Mouse (Mus musculus) left cerebral cortex, adult 9 months (tissue): Measurements from ENCODE around the gene Adamts7.

Experiments used
- DNase-seq, 2 experiments: peaks; one replicate each; pipeline ENCODE4 v3.0.0; 2022; ENCODE audit warnings: low spot score in 2 of 2

The Adamts7 gene

DNA sequence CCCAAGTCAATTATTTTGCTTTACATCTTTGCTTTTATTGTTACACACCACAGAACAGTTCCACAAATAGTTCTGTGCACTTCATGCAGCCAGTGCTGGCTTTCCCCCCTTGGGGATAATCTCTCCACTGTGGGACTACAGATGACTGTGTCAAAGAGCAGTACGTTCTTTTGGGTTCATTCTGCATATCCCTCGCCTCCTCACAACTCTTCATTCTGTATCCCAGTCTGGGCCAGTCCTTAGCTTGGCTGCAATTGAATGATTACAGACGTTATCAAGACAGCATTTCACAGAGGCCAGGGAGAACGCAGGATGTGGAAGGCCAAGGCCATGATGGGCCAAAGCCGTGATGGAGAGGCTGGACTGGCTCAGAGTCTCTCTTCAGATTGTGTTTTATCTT, 16.0 kb upstream of the Adamts7 start:
- no peak for DNase-seq

DNA sequence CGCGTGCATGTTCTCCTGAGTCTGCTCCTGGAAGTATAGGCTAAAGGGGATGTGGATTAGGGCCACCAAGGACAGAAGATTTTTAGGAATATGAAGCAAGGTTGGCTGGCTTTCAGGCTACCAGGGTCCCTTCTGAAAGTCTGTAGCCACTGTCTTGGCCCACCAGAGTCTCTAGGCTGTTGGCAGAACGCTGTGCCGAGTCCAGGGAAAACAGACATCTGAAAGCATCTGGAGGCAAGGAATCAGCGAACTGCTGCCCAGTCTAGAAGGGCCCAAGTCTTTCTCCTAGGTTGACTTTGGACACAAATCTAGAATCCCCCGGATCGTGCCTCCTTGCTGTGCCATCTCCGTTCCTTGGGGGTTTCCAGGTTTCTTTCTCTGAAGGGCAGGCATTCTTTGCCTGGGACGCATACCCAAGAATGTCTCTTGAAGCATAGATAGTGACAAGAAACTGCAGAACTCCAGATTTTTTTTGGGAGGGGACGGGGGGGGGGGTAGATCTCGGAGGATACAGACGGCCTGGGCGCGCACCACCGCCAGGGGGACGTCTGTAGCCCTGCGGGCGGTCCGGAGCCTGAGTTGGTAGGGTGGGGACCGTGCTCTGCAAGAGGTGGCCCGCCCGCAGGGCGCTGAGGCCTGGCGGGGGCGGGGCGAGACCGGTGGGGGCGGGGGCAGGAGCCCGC, 485 bp upstream of the Adamts7 start:
- no peak for DNase-seq

DNA sequence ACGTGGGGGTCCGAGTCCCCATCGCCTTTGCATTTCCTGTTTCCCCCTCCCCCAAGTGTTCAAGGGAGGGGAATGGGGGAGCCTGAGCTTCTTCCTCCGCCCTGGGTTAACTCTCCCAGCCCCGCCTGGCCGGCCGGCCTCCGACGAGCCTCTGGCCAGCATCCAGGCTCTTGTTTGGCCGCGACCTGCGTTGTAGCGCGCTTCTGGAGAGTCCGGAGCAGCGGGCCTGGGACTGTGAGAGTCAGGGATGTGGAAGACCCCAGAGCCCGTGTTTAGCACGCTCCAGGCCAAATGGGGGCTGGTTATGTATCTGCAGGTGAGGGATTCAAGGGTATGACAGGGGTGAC, 853 bp downstream of the Adamts7 start:
- no peak for DNase-seq

DNA sequence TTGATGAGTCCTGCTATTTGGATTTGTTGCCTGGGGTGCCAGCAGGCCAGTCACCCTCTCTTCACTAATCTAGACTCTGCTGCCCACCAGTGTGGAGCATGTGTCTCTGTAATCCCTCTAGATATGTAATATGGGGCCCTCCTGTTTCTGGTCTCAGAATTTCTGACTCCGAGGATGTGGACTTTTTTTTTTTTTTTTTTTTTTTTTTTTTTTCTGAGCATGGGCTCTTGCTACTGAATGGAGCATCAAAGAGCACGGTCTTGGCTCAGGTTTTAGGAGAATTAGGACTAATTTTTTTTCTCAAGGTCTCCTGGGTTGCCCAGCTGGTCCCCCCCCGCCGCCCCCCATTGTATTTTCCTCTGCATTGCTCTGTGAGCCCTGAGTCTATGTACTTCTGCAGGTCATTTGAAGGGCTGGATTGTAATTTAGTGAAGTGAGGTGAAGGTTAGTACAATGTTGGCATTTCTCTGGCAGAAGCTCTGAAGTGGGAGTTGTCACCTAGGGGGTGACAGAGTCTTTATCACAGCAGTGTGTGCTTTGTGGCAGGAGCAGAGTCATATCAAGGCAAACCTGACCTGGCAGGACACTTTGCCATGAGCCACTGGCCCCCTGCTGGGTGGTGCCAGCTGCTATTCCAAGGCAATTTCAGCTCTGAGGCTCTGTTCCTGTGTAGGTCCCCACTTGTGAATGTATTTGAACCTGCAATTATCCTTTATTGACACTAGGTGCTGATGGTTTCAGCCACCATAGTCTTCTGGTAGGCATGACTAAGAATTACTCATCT, 2.0 kb downstream of the Adamts7 start:
- no peak for DNase-seq

DNA sequence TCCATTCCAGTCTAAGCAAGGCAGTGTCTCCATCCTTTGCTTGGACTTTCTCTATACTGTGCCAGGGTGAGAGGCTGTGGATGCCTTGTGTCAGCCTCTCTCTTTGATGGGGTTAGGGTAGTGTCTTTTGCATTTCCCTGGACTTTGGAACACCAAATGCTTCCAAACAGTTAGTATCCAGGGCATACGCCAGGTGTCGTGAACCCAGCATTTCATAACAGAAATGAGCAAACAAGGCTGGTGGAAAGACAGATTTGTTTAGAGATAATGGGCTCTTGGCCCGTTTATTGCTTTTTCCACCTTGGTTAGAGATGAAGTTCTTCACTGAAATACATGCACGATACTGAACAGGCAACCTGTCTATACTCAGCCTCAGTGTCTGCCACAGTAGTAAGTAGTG, 2.7 kb downstream of the Adamts7 start:
- DNase-seq, result no peak

DNA sequence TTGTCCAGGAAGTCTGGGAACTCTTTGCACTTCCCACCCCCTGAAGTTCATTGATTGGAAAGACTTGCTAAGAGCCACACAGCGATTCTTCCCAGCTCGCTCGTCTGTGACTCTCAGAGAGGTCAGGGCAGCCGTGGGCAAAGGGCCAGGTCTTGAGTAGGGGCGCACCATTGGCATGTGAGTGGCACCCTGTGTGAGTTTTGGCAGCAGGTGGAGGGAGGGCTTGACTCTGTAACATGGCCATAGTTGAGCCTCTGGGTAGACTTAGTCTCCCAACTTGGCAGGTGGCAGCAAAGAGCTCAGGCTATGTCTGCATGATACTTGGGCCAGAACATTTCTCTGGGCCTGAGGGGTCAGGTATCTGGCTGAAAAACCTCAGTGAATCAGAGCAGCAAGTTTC, 3.7 kb downstream of the Adamts7 start:
- DNase-seq, result no peak

DNA sequence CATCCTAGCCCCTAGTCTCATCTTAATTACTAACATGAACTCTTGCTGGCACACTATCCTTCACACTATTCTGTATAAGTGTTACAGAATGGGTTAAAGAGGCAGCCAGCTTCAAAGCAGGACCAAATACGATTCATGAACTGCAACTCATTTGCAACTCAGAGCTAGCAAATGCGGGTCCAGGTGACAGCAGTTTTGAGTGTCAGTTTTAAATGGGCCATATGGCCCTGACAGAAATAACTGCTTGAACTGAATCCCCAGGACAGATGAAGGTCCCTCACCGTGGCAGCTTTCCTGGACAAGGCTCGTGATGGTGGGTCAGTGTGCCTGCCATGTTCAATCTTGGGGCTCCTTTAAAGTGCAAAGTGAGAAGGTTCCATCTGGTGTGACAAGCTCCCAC, 7.1 kb downstream of the Adamts7 start:
- DNase-seq, result no peak

DNA sequence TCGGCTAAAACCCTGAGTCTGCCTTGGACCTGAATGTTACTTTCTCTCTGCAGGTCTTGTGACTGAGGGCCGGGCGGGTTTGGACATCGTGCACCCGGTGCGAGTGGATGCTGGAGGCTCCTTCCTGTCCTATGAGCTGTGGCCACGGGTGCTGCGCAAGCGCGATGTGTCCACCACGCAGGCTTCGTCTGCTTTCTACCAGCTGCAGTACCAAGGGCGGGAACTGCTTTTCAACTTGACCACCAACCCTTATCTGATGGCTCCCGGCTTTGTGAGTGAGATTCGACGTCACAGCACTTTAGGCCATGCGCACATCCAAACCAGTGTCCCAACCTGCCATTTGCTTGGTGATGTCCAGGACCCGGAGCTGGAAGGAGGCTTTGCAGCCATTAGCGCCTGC, 8.6 kb downstream of the Adamts7 start:
- DNase-seq, result no peak

DNA sequence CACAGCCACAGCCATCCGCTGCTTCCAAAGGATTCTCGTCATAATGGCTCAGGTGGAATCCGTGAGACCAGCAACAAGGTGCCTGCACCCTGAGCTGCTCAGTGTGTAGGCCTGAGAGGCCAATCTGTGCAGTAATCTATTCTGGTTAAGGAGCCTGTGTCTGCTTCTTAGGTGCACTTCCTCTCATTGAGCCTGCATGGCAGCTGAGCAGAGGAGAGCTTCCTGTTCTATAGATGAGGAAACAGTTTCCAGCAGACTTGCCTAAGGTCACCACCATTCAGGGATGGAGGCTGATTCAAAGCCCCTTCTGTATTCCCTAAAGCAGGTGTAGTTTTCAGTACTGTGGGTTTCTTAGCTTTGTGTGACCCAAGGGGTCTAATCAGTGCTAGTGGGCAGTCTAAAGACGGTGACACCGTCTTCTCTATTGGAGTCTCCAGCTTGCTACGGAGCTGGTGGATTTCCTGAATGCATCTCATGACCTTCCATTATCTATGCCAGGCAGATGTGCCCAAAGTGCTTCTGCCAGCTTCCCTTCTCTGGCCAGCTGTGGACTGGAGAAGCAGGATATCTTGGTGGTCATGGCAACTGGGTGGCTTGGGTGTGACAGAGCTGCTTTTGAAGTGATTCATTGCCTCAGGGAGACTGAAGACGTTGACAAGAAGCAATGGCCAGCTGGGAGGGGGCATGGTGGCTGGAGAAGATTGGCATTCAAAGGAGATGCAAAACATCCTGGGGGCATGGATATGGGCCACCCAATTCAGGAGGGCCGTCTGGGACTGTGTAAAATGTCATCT, 9.9 kb downstream of the Adamts7 start:
- no peak for DNase-seq

DNA sequence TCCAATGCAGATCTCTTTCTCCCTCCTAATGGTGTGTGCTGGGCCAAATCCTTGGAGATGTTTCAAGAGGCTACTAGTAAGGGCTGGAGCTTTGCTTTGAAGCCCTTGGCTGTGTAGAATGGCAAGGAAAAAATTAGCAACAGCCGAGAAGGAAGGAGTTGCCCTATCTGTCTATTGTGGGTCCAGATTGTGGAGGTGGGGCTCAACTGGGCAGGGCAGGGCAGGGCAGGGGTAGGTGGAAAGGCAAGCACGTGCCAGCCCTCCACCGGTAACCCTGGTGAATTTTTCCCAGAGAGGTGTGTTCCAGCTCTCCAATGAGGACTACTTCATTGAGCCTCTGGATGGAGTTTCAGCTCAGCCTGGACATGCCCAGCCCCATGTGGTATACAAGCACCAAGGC, 10.5 kb downstream of the Adamts7 start:
- no peak for DNase-seq

DNA sequence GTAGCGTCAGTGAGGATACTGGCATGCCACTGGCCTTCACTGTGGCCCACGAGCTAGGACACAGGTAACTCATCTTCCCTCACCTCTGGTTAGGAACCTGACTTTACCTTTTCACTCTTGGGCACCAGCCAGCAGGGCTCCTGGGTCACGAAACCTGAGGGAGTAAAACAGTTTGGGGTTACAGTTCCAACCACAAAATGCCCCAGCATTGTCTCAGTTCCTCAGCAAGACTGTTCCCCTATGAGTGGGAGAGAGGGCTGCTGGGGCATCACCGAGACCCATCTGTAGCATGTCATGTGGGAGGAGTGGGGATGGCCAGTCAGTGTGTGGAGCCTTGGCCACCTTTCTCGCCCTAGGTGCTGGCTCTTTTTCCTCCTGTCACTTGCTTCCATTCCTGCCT, 16.5 kb downstream of the Adamts7 start:
- DNase-seq, result no peak

DNA sequence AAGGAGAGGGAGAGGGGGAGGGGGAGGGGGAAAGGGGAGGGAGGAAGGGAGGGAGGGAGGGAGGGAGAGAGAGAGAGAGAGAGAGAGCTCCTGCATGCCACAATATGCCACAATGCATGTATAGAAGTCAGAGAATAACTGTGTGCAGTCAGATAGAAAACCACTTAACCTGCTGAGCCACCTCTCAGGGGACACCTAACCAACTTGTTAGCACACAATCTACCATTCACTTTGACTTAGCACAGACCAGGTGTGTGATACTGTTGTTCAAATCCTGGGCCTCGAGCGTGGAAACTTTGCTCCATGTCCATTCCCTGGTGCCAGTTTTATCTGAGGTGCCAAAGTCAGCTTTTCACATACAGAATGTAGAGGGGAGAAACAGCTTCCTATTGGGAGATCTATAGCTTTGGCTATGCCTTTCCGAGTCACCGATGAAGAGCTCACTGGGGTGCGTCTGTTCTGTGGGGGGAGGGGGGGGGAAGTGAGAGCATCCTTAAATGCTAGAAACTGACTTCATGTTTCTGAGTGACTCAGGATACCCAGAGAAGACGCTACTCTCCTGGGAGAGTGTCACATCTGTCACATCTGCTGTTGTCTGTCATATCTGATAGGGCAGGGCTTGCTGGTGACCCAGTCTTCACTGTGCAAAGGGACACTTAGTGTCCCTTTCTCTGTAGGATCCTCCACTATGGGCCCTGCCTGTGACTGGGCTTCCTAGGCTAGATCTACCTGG, 19.0 kb downstream of the Adamts7 start:
- DNase-seq, result no peak

DNA sequence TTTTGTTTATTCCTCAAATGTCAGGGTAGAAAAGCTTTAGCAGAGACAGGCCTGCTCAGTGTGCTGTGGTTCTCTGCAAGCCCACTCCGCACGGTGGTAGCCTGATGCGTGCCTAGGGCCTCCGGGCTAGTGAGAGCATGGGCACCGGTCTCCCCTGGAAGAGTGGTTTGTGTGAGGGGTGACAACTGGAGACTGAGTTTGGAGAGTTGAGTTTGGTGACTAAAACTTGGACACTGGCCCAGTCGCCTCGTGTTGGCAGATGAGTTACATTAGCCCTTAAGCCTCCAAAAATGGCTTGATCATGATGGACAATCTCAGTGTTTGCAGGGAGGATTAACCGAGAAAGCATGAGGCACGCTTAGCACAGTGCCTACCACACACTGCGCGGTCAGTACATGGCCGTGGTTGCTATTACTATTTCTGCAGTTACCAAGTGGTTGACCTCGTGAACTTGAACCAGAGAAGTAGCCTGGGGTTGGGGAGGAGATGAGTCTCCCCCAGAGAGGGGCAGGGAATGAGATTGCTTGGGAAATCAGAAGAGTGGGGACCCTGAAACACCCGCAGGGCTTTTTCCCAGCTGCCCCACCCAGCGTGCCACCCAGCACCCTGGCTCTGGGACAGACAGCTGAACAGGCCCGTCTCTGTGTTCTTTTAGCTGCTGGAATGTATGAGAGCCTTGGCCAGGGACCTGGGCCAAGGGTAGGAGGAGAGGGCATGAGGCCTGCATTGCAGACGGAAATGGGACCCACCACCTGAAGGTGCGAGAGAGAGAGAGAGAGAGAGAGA, 20.0 kb downstream of the Adamts7 start:
- DNase-seq, result no peak

DNA sequence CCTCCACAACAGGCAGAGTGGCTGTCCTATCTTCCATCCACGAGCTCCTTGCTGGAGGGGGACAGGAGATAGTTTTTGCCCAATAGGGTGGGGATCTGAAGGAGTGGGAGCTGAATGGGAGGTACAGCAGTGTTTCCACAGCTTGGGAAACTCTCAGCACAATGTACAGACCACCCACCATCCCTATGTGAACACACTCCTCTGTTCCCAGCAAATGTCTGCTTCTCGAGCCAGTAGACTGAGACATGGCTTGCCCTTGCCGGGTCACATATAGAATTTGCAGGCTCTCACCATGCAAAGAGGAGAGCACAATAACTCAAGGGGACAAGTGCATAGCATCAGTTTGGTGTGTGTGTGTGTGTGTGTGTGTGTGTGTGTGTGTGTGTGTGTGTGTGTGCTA, 20.7 kb downstream of the Adamts7 start:
- DNase-seq, result no peak

DNA sequence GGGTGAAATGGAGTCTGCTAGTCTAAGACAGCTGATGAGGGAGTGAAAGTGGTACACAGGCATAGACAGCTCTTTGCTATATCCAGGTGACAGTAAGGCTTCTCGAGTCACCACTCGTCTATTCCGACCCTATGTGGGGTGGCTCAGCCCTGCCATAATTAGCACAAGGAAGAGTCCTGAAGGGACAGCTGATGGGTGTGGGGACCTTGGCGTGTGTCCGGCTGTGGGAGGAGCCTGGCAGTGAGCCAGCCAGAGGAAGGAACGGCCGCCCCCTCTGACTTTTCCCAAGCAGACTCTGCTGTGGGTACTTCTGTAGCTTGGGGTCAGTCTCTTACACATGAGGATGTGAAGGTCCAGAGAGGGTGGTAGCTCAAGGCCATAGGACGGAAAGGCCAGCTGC, 21.2 kb downstream of the Adamts7 start:
- DNase-seq, result no peak

DNA sequence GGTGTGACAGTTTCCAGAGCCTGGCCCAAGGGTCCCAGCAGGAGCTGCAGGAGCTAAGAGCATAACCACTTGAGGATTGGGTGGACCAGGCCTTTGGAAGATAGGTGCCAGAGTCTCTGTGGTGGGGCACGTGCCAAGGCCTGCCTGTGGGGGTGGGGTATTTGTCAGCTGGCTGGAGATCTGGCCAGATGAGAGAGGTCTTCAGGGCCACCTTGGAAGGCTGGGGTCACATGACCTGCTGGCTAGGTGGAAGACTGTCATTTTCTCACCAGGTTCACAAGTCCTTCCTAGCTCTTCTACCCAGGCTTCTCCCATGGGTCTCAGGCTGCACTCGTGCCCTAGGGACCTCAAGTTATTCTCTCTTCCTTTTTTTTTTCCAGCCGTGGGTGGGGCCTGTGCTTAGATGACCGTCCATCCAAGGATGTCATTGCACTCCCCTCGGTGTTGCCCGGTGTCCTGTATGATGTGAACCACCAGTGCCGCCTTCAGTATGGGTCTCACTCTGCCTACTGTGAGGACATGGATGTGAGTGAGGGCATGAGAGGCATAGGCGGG, 22.6 kb downstream of the Adamts7 start:
- no peak for DNase-seq

DNA sequence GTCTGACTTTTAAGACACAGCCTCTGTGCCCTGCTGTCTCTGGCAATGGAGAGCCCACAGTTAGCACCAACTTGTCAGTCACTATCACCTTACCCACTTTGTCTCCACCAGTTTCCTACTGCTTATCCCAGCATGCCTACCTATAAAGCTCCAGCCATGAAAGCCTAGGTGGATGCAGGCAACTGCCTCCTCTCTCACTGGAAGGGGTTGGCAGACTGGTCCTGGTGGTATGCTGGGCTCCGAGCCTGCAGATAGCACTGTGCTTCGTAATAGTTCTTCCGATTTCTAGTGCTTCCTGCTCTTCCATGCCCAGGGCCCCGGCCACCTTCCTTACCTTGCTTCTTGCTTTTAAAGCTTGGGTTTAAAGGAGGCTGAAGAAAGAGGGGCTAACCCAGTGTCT, 26.0 kb downstream of the Adamts7 start:
- DNase-seq, result no peak

DNA sequence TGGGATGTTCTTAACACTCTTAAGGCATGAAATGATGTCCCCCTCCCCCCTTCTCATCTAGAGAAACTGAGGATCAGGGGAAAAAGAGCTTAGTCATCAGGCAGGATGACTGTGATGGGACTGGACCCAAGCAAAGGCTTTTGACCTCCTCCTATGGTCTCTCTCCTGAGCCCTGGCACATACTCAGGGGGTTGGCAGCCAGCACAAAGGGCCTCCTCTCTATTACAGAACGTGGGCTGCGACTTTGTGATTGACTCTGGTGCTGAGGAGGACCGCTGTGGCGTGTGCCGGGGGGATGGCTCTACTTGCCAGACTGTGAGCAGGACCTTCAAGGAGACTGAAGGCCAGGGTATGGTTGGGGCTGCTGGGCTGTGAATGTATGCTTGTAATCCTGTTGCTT, 26.5 kb downstream of the Adamts7 start:
- DNase-seq, result no peak

DNA sequence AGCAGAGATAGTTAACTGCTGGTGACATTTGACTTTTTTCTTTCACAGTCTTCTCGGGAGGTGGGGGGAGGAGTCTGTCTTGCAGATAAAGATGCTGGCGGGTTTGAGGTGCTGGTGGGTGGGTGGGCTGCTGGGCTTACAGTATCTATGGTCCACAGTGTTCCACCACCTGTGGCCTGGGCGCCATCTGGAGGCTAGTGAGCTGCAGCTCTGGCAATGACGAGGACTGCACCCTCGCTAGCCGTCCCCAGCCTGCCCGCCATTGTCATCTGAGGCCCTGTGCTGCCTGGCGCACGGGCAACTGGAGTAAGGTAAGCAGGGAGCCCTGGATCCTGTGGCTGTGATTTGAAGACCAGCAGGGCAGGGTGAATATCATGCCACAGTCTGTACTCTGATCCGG, 32.1 kb downstream of the Adamts7 start:
- DNase-seq, result no peak

DNA sequence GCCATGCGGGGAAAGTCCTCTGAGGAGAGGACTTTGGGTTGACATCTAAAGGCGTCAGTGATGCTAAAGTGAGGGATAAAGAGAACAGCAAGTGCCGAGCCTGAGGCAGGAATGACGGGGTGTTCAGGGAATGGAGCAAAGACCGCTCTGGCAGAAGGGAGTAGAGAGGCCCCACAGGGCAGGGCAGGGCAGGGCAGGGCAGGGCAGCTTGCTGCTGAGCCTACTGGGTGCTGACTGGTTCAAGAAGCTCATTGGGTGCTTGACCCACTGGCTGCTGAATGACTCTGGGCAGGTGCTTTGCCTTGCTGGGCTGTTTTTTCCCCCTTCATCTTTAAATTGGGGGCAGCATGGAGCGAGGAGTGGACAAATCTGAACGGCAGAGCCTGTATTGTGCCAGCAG, 33.4 kb downstream of the Adamts7 start:
- DNase-seq, result no peak

DNA sequence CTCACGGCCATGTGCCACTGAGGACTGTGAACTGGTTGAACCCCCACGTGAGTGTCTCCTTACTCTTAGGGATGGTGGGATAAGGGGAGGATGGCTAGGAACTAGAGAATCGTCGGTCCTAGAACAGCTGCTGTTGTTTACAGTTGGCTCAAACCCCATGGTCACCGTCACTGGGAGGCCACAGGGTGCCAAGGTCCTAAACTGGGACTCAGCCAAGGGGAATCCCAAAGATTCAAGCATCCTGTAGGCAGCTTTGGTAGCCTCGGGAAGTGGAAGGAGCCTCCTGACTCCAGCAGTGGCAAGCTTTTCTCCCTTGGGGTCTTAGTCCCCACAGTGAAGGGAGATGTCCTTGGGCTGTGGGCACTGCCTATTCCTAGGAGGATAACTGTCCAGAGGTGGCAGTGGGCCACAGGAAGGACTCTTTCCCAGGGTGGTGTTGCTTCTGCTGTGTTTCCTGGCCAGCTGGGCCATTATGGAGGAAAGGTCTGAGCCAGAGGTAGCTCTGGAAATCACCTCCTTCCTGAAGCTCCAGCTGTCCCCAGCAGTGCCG, 34.3 kb downstream of the Adamts7 start:
- DNase-seq, result no peak
